Mouse (Mus musculus) neural tube, embryonic 14.5 days (tissue): ENCODE data around the gene Tmx1. TPM values are rescaled to one million over a fixed set of nuclear protein-coding genes. Genes with fewer than 3 reads are reported as not detected.
A peak's percentile ranks its signal among the peaks of the same experiment; 100 is the strongest.

ENCODE experiments used
- ATAC-seq: fragments of 200-750 bp; cut with Nextera tagmentation; 2 replicates; pipeline ENCODE4 v1.8.0; 2017; ENCODE audit warnings: low read depth, mild to moderate bottlenecking, moderate TSS enrichment, moderate library complexity
- H3K27ac ChIP-seq: fragments of 300-500 bp; sonication (generic); 2 replicates; pipeline ENCODE4 v1.5.1; 2014; ENCODE audit warnings: low read depth, mild to moderate bottlenecking, control low read depth, low read length, moderate library complexity, mixed read lengths
- H3K27me3 ChIP-seq: fragments of 300-500 bp; sonication (generic); 2 replicates; pipeline ENCODE4 v1.6.1; 2014; ENCODE audit warnings: low read length; ENCODE audit not compliant: control insufficient read depth, insufficient read depth
- H3K36me3 ChIP-seq: fragments of 300-500 bp; sonication (generic); 2 replicates; pipeline ENCODE4 v1.6.1; 2014; ENCODE audit warnings: low read length, mixed read lengths; ENCODE audit not compliant: control insufficient read depth, insufficient read depth
- H3K4me1 ChIP-seq: fragments of 300-500 bp; sonication (generic); 2 replicates; pipeline ENCODE4 v1.6.1; 2014; ENCODE audit warnings: low read length; ENCODE audit not compliant: control insufficient read depth, insufficient read depth
- H3K4me2 ChIP-seq: fragments of 300-500 bp; sonication (generic); 2 replicates; pipeline ENCODE4 v1.6.1; 2014; ENCODE audit warnings: mild to moderate bottlenecking, low read depth, low read length, control low read depth
- H3K4me3 ChIP-seq: fragments of 300-500 bp; sonication (generic); 2 replicates; pipeline ENCODE4 v1.5.1; 2014; ENCODE audit warnings: low read depth, low read length, control low read depth, mixed read lengths
- H3K9ac ChIP-seq: fragments of 300-500 bp; sonication (generic); replicated peaks from 2 replicates; pipeline ENCODE4 v1.6.1; 2014; ENCODE audit warnings: low read depth, mild to moderate bottlenecking, control low read depth, low read length, mixed read lengths
- H3K9me3 ChIP-seq: fragments of 300-500 bp; sonication (generic); 2 replicates; pipeline ENCODE4 v1.6.1; 2016; ENCODE audit warnings: low read length; ENCODE audit not compliant: control insufficient read depth
- WGBS: fragments of 180-500 bp; shearing (Covaris S2); extraction: QIAGEN DNeasy Blood & Tissue Kit; methylation state at CpG from one replicate; pipeline ENCODE4 v1.1.7; 2014; 5-methylcytosine and 5-hydroxymethylcytosine counted together
- polyA plus RNA-seq: library from polyadenylated mRNA; unstranded; fragments of >200 nt; fragmentation: Nextera tagmentation; extraction: Ambion mirVana; gene quantifications from 2 replicates; pipeline ENCODE4 v1.2.1, GENCODE M21; 2014

The Tmx1 gene
- polyA plus RNA-seq, 1 experiment from 2014 or later, result 94.7 TPM

DNA sequence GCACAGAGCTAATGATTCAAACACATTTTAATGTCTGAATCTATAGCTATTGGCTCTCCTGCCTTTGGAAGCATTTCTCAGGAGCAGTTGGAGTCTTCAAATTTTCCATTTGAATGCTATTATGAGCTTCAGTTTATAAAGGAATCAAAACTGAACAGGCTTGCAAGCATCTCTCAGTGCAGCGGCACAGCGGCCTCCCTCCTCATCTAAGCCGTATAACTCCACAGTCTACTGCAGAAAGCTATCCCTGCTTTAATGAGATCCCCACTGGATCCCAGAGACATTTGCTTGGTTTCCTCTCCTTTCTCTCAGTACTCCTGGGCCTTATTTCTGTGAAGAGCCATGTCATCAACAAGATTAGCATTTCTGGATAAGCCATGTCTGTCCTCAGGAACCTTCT lies 45.2 kb downstream of the Tmx1 start:
- 56% methylated on average over 3 of the region's 3 CpGs for WGBS
- H3K27ac ChIP-seq, result no peak overlapping the region

GRCm38 (mm10) chr12:70505971-70506370 lies 53.1 kb downstream of the Tmx1 start:
- H3K9ac ChIP-seq, result no peak overlapping the region
- 80% methylated on average over 5 of the region's 5 CpGs for WGBS
- no peak for ATAC-seq
- H3K36me3 ChIP-seq, result no peaks in the 10 kb centered on the region
- no peaks in the 10 kb centered on the region for H3K27me3 ChIP-seq
- H3K27ac ChIP-seq, result peak overlapping the region; percentile 34; the same call in 1 of the 2 replicates
- no peak overlapping the region for H3K4me3 ChIP-seq
- no peak overlapping the region for H3K4me2 ChIP-seq
- no peaks in the 10 kb centered on the region for H3K9me3 ChIP-seq
- H3K4me1 ChIP-seq, result no peaks in the 10 kb centered on the region

More for the DNA sequence above, 45.2 kb downstream of the Tmx1 start:
- Histone ChIP-seq H3K4me1 (peaks cover 6% of the 10 kb centered on the region; the same call in 1 of the 2 replicates), H3K27me3 (no peaks in the 10 kb centered on the region), H3K9ac (no peak overlapping the region), H3K4me2 (no peak overlapping the region), H3K4me3 (no peak overlapping the region), H3K9me3 (no peaks in the 10 kb centered on the region), H3K36me3 (no peaks in the 10 kb centered on the region)
- ATAC-seq, result no peak

DNA sequence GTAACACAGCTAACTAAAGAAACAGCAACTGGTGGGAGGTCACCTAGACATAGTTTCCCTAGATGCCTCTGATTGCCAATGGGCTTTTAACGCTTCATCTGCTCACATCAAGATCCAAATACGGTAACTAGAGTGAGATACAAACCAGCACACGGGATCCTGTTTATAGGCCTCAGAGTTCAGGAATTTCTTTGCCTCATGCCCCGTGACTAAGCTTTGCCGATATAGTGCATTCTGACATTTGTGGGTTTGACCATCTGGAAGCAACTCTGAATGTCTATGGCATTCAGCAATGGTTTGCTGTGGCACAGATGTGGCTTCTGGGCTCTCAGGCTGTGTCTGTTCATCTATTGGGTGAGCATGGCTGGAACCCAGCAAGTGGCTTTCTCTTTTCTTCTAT lies 59.1 kb downstream of the Tmx1 start:
- Histone ChIP-seq H3K4me3 (no peak overlapping the region), H3K27ac (no peak overlapping the region), H3K4me2 (no peak overlapping the region), H3K9ac (no peak overlapping the region), H3K27me3 (no peaks in the 10 kb centered on the region), H3K36me3 (no peaks in the 10 kb centered on the region), H3K9me3 (no peaks in the 10 kb centered on the region), H3K4me1 (no peaks in the 10 kb centered on the region)
- 91% methylated on average over 5 of the region's 5 CpGs for WGBS
- no peak for ATAC-seq

DNA sequence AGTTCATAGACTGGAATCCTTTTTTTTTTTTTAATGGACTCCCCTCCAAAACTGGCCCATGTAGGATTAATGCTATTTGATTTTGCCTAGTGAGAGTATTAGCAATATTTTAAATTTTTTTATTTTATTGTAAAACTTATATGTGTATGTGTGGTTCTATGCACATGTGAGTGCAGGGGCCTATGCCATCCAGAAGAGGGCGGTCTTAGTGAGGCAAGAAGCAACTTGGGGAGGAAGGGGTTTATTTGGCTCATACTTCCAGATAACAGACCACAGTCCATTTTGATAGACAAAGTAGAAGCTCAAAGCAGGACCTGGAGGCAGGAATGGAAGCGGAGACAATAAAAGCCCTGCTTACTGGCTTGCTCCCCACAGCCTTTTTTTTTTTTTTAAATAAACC lies 59.5 kb downstream of the Tmx1 start:
- WGBS, result 94% methylated on average over 2 of the region's 2 CpGs
- H3K9me3 ChIP-seq, result no peaks in the 10 kb centered on the region
- no peaks in the 10 kb centered on the region for H3K36me3 ChIP-seq
- no peaks in the 10 kb centered on the region for H3K27me3 ChIP-seq
- no peaks in the 10 kb centered on the region for H3K4me1 ChIP-seq
- H3K27ac ChIP-seq, result no peak overlapping the region
- no peak for ATAC-seq
- no peak overlapping the region for H3K4me3 ChIP-seq
- H3K9ac ChIP-seq, result no peak overlapping the region
- no peak overlapping the region for H3K4me2 ChIP-seq

Other genes with a start within 250 kb of the Tmx1 start
- 8.1 and 9.2 TPM in 2 replicates for gene Pygl, start 221.6 kb upstream of the Tmx1 start, polyA plus RNA-seq
- 96.4 and 106 TPM in 2 replicates for gene Trim9, start 105.5 kb upstream of the Tmx1 start, polyA plus RNA-seq